In the genomic region with DNA sequence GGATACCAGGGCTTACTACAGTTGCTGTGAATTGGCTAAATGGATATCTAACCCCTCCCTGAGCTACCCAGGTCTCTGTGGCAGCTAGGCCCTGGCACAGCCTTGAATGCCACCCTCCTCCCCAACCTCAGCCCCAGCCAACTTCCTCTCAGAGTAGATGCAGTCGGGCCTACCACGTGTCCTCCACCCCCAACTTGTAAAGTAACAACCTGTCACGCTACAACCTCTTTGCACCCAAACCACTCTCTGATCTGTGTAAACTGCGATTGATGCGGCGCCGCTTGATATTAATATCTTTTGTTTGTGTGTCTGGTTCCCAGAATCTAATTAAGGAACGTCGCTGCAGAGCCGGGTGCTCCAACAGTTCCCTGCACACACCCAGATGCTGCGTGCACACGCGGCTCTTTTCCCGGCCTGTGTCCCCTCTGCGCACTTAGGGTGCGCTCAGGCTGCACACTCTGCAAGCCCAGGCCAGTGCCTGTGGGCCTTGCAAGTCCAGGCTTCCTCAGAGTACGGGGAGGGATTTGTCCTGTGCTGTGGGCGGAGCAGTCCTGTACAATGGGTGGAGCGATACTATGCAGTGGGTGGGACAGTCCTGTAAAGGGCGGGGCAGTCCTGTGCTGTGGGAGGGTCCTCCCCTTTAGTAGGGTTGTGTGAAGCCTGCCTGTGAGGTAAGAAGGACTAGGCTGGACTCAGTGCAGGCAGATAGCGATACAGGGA, we compare ENCODE assay signal across 8 mouse cellular contexts. TPM values are rescaled to one million over a fixed set of nuclear protein-coding genes. Genes with fewer than 3 reads are reported as not detected.
DNase-seq lines count a peak whose midpoint lies in the region; ATAC-seq and TF ChIP-seq lines count a peak whose summit lies in the region.
"Had no signal": no experiment of that assay in that cellular context is flagged by ENCODE, and none has a peak within 500 bp of the region (broad histone marks: within the 10 kb centered on the region; RNA-seq: fewer than 3 reads in every experiment).

No protein-coding gene starts in this region.

- peaks cover 15% of the 10 kb centered on the region; the same call in 1 of the 2 replicates for H3K27me3 ChIP-seq in lung, postnatal 0 days (replicated peaks; ENCODE audit: insufficient read depth, low read length)
- H3K27me3 ChIP-seq in liver, postnatal 0 days (ENCODE audit: insufficient read depth, low read length), result peaks cover 39% of the 10 kb centered on the region

- H3K9ac ChIP-seq in lung, postnatal 0 days (replicated peaks; ENCODE audit: low read depth), result no peak overlapping the region
- H3K9ac ChIP-seq in liver, postnatal 0 days (replicated peaks), result no peak overlapping the region

- no peaks in the 10 kb centered on the region for H3K4me1 ChIP-seq in lung, postnatal 0 days (ENCODE audit: insufficient read depth, low read depth, low read length)
- no peaks in the 10 kb centered on the region for H3K4me1 ChIP-seq in lung, adult 2 months (ENCODE audit: control insufficient read depth, insufficient read depth, low read length)
- H3K4me1 ChIP-seq in liver, postnatal 0 days (ENCODE audit: insufficient read depth), result no peaks in the 10 kb centered on the region

- WGBS in lung, postnatal 0 days, result 21% methylated on average over 21 of the region's 21 CpGs
- 22% methylated on average over 21 of the region's 21 CpGs for WGBS in lung, adult 2 months
- WGBS in liver, postnatal 0 days (ENCODE audit: insufficient replicate concordance), result 32% methylated on average over 21 of the region's 21 CpGs

- H3K27ac ChIP-seq in lung, postnatal 0 days (ENCODE audit: low read length), result no peak overlapping the region
- no peak overlapping the region for H3K27ac ChIP-seq in liver, postnatal 0 days (ENCODE audit: low read depth)
- H3K27ac ChIP-seq: layer of hippocampus, adult 2 months had no signal

- H3K4me3 ChIP-seq in lung, postnatal 0 days (ENCODE audit: low read depth, low read length), result no peak overlapping the region
- H3K4me3 ChIP-seq in lung, adult 2 months (replicated peaks; ENCODE audit: extremely low read depth, low read depth, low read length), result no peak overlapping the region
- H3K4me3 ChIP-seq in liver, postnatal 0 days (ENCODE audit: low read depth, low read length), result no peak overlapping the region
- H3K4me3 ChIP-seq: layer of hippocampus, adult 2 months had no signal

- no peak overlapping the region for H3K4me2 ChIP-seq in lung, postnatal 0 days (replicated peaks; ENCODE audit: low read depth, low read length)
- H3K4me2 ChIP-seq in liver, postnatal 0 days (ENCODE audit: low read depth, low read length), result no peak overlapping the region

- no peak for TF ChIP-seq EP300 in lung, postnatal 0 days (IDR thresholded peaks at IDR 0.05)
- TF ChIP-seq EP300 in liver, postnatal 0 days (IDR thresholded peaks at IDR 0.05; ENCODE audit: low read depth), result no peak

- H3K9me3 ChIP-seq in lung, postnatal 0 days (ENCODE audit: low read length), result no peaks in the 10 kb centered on the region
- no peaks in the 10 kb centered on the region for H3K9me3 ChIP-seq in liver, postnatal 0 days (ENCODE audit: low read length)

- ATAC-seq in lung, postnatal 0 days, result peak; percentile 87
- ATAC-seq in common myeloid progenitor, adult 5-6 weeks (replicated peaks; ENCODE audit: low read depth, poor library complexity, severe bottlenecking), result peak; percentile 92
- ATAC-seq in liver, postnatal 0 days, result peak; percentile 58
- ATAC-seq in frontal cortex, adult (ENCODE audit: low TSS enrichment), result no peak; the same call in 1 of the 2 replicates

- H3K36me3 ChIP-seq in lung, postnatal 0 days (ENCODE audit: insufficient read depth, low read length), result no peaks in the 10 kb centered on the region
- no peaks in the 10 kb centered on the region for H3K36me3 ChIP-seq in liver, postnatal 0 days (replicated peaks; ENCODE audit: insufficient read depth, low read length)

- no peak for TF ChIP-seq CTCF in lung, postnatal 0 days (IDR thresholded peaks at IDR 0.05)
- TF ChIP-seq CTCF in lung, adult 2 months (IDR thresholded peaks at IDR 0.05; ENCODE audit: insufficient read depth, low read length), result no peak
- TF ChIP-seq CTCF in liver, postnatal 0 days (IDR thresholded peaks at IDR 0.05; ENCODE audit: low read depth), result no peak

- DNase-seq in lung, postnatal 0 days (ENCODE audit: low spot score), result peak; percentile 57
- no peak for DNase-seq in lung, adult 2 months
- peak; percentile 38 for DNase-seq in gonadal fat pad, adult 2 months (ENCODE audit: low read depth)
- peak; percentile 42 for DNase-seq in liver, postnatal 0 days
- peak; percentile 30 for DNase-seq in urinary bladder, adult 2 months (ENCODE audit: low spot score)

- no peak for TF ChIP-seq POLR2A in lung, adult 2 months (IDR thresholded peaks at IDR 0.05; ENCODE audit: borderline replicate concordance, extremely low read depth, low read depth, low read length)

RNA-seq across cellular contexts. Expression of gene Micall2, which starts 49.4 kb away (rescaled TPM):
- 2.7 and 3.7 TPM in 2 replicates for polyA plus RNA-seq in lung, postnatal 0 days (2015; fragmentation: Nextera tagmentation; extraction: Ambion mirVana)
- 3.7 and 5.0 TPM in 2 replicates for polyA plus RNA-seq in lung, adult 2 months (2012; rRNA removed)
- 6.4 TPM in 2 replicates for total RNA-seq in common myeloid progenitor, adult 5-6 weeks (2017)
- polyA plus RNA-seq in gonadal fat pad, adult 2 months (2012; rRNA removed), result 6.7 and 7.9 TPM in 2 replicates
- 4.9 and 5.8 TPM in 2 replicates for polyA plus RNA-seq in liver, postnatal 0 days (2015; fragmentation: Nextera tagmentation; extraction: Ambion mirVana)
- 7.1 and 8.3 TPM in 2 replicates for polyA plus RNA-seq in urinary bladder, adult 2 months (2012; rRNA removed)
